Mouse (Mus musculus) limb, embryonic 14.5 days (tissue): ENCODE results near the gene Ece2. TPM values are rescaled to one million over a fixed set of nuclear protein-coding genes. Genes with fewer than 3 reads are reported as not detected.

Experiments
- ATAC-seq: fragments of 200-750 bp; cut with Nextera tagmentation; 2 replicates; pipeline ENCODE4 v1.8.0; 2017; ENCODE audit warnings: low read depth, moderate number of reproducible peaks, moderate TSS enrichment; ENCODE audit not compliant: low FRiP score
- DNase-seq: peaks from one replicate; pipeline ENCODE4 v3.0.0-alpha.2; 2015; ENCODE audit warnings: low spot score
- H3K27ac ChIP-seq: fragments of 300-500 bp; sonication (generic); replicated peaks from 2 replicates; pipeline ENCODE4 v1.5.1; 2014; ENCODE audit warnings: low read depth, mild to moderate bottlenecking, low read length, moderate library complexity, mixed read lengths
- H3K27me3 ChIP-seq: fragments of 300-500 bp; sonication (generic); 2 replicates; pipeline ENCODE4 v1.6.1; 2014; ENCODE audit warnings: low read length, mixed read lengths; ENCODE audit not compliant: control insufficient read depth, insufficient read depth
- H3K36me3 ChIP-seq: fragments of 300-500 bp; sonication (generic); 2 replicates; pipeline ENCODE4 v1.6.1; 2014; ENCODE audit warnings: mild to moderate bottlenecking, low read length, moderate library complexity, mixed read lengths; ENCODE audit not compliant: control insufficient read depth, insufficient read depth
- H3K4me1 ChIP-seq: fragments of 300-500 bp; sonication (generic); 2 replicates; pipeline ENCODE4 v1.6.1; 2014; ENCODE audit warnings: antibody characterized with exemption, low read length, mixed read lengths; ENCODE audit not compliant: control insufficient read depth, insufficient read depth
- H3K4me2 ChIP-seq: fragments of 300-500 bp; sonication (generic); replicated peaks from 2 replicates; pipeline ENCODE4 v1.6.1; 2014; ENCODE audit warnings: low read depth, mild to moderate bottlenecking, low read length, moderate library complexity; ENCODE audit not compliant: severe bottlenecking
- H3K4me3 ChIP-seq: fragments of 300-500 bp; sonication (generic); replicated peaks from 2 replicates; pipeline ENCODE4 v1.5.1; 2014; ENCODE audit warnings: low read length
- H3K9ac ChIP-seq: fragments of 300-500 bp; sonication (generic); 2 replicates; pipeline ENCODE4 v1.6.1; 2014; ENCODE audit warnings: mild to moderate bottlenecking, low read depth, low read length, moderate library complexity; ENCODE audit not compliant: severe bottlenecking
- H3K9me3 ChIP-seq: fragments of 300-500 bp; sonication (generic); 2 replicates; pipeline ENCODE4 v1.6.1; 2016; ENCODE audit warnings: low read length; ENCODE audit not compliant: control insufficient read depth
- POLR2A ChIP-seq: fragments of 200-500 bp; IDR thresholded peaks from 2 replicates; pipeline ENCODE4 v1.8.0; 2012; ENCODE audit warnings: inconsistent platforms, mild to moderate bottlenecking, moderate library complexity, borderline replicate concordance; ENCODE audit not compliant: insufficient read depth, insufficient read length; ENCODE audit errors: extremely low read depth
- WGBS: fragments of 180-500 bp; shearing (Covaris S2); extraction: QIAGEN DNeasy Blood & Tissue Kit; methylation state at CpG from one replicate; pipeline ENCODE4 v1.1.7; 2014; 5-methylcytosine and 5-hydroxymethylcytosine counted together
- polyA plus RNA-seq, 2 experiments: library from polyadenylated mRNA; depleted of rRNA in 1 of 2; stranded (reverse) in 1 of 2; unstranded in 1 of 2; fragments of >200 nt; fragmentation: Nextera tagmentation in 1 of 2; extraction: Ambion mirVana in 1 of 2; gene quantifications; 2 replicates each; pipeline versions ENCODE4 v1.2.1 to v1.2.3; 2012 to 2014

The Ece2 gene
- polyA plus RNA-seq, 2 experiments: 3.9 to 15.8 TPM

- H3K4me3 ChIP-seq: peak overlapping the region; percentile 69
- H3K27ac ChIP-seq: no peak overlapping the region
- H3K9ac ChIP-seq: no peak overlapping the region
- 3% methylated on average over 9 of the region's 9 CpGs for WGBS
- 0 out of 2 replicates have a peak, but pooled peaks have one; percentile 13 for ATAC-seq
- peaks cover 23% of the 10 kb centered on the region for H3K4me1 ChIP-seq
- H3K36me3 ChIP-seq: no peaks in the 10 kb centered on the region
- TF ChIP-seq POLR2A: no peak
- H3K9me3 ChIP-seq: no peaks in the 10 kb centered on the region
- no peak for DNase-seq
- H3K4me2 ChIP-seq: peak overlapping the region; percentile 98
- H3K27me3 ChIP-seq: peaks cover 23% of the 10 kb centered on the region
Measured at GRCm38 (mm10) chr16:20620399-20620735, 9.3 kb upstream of the Ece2 start.

- DNase-seq (no peak), ATAC-seq (no peak)
- peak overlapping the region; percentile 98 for H3K4me2 ChIP-seq
- TF ChIP-seq POLR2A: no peak
- peak overlapping the region; percentile 69 for H3K4me3 ChIP-seq
- no peaks in the 10 kb centered on the region for H3K9me3 ChIP-seq
- peak overlapping the region; percentile 64 for H3K9ac ChIP-seq
- peaks cover 23% of the 10 kb centered on the region for H3K4me1 ChIP-seq
- no peak overlapping the region for H3K27ac ChIP-seq
- peaks cover 23% of the 10 kb centered on the region for H3K27me3 ChIP-seq
- WGBS: under 1% methylated on average over 30 of the region's 32 CpGs
- H3K36me3 ChIP-seq: no peaks in the 10 kb centered on the region
Measured at GRCm38 (mm10) chr16:20620751-20621190, 8.9 kb upstream of the Ece2 start.

DNA sequence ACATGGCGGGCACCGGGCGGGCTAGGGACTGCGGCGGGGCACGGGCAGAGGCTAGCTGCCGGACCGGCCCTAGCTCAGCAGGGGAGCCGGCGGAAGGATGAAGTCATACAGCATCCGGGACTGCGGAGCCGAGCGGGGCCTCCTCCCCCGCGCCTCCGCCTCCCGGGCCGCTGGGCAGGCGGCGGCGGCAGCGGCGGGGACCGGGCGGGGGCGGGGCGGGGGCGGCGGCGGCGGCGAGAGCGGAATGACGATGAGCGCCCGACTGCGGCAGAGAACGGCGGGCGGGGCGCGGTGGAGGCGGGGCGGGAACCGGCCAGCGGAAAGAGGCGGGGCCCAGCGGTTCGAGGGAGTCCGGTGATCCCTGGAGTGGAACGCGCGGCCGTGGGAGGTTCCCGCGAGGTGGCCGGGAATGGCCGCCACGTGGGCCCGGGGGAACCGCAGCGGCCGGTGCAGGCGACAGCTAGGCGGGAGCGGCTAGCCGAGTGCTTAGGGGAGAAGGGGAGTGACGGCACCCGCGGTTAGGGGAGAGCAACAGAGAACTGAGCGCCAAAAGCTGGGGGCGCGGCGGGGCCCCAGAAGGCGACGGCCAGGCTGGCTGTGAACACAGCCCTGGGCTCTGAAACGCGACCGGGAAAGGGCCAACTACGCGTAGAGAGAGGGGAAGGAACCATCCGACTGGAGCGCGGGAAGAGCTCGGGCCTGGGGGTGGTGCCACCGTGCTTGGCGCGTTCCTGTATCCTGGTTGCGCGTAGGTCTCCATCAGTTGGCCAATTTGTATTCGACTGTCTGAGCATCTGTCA, 8.2 kb upstream of the Ece2 start, which contains the start of gene Camk2n2:
Gene Camk2n2 (minus strand): TSS at position 97 of the 800 bp plus-strand sequence.
- WGBS: 2% methylated on average over 50 of the region's 92 CpGs
- Histone ChIP-seq H3K9me3 (no peaks in the 10 kb centered on the region), H3K4me1 (peaks cover 23% of the 10 kb centered on the region), H3K9ac (peak within 1 kb of the TSS; percentile 64), H3K36me3 (no peaks in the 10 kb centered on the region), H3K4me2 (peak within 1 kb of the TSS; percentile 98), H3K27ac (no peak within 1 kb of the TSS), H3K27me3 (peaks cover 23% of the 10 kb centered on the region), H3K4me3 (peak within 1 kb of the TSS; percentile 69)
- peak; percentile 18 for DNase-seq
- TF ChIP-seq POLR2A: no peak
- peak; percentile 43 for ATAC-seq

- H3K36me3 ChIP-seq: no peaks in the 10 kb centered on the region
- peaks cover 23% of the 10 kb centered on the region for H3K4me1 ChIP-seq
- ATAC-seq: peak; percentile 48
- no peak overlapping the region for H3K27ac ChIP-seq
- H3K27me3 ChIP-seq: peaks cover 23% of the 10 kb centered on the region
- H3K4me2 ChIP-seq: peak overlapping the region; percentile 98
- no peak for TF ChIP-seq POLR2A
- peak overlapping the region; percentile 69 for H3K4me3 ChIP-seq
- peak; percentile 57 for DNase-seq
- H3K9ac ChIP-seq: peak overlapping the region; percentile 64
- WGBS: under 1% methylated on average over 35 of the region's 37 CpGs
- H3K9me3 ChIP-seq: no peaks in the 10 kb centered on the region
Measured at GRCm38 (mm10) chr16:20621991-20622685, 7.5 kb upstream of the Ece2 start.

DNA sequence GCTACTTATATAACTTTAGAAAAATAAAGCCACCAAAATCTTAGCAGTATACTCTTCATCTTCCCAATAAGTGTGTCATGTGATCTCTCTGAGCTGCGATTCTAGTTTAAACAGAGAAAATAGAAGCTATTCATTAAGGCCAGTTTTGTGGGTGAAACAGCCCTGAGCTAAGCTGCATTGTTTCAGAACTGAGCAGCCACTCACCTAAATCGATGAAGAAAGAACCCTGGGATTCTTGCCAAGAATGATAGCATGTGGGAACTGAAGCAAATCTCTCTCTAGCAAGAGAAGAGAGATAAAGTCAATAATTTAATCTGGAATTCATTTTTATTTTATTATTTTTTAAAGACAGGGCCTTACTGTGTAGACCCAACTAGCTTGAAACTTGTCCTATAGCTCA, 6.4 kb upstream of the Ece2 start:
- WGBS: 71% methylated on average over 2 of the region's 2 CpGs
- Histone ChIP-seq H3K9ac (no peak overlapping the region), H3K36me3 (no peaks in the 10 kb centered on the region), H3K4me2 (no peak overlapping the region), H3K4me1 (peaks cover 23% of the 10 kb centered on the region), H3K4me3 (no peak overlapping the region), H3K27ac (no peak overlapping the region), H3K9me3 (no peaks in the 10 kb centered on the region), H3K27me3 (peaks cover 23% of the 10 kb centered on the region)
- DNase-seq: no peak
- no peak for ATAC-seq
- no peak for TF ChIP-seq POLR2A
